Mouse (Mus musculus): Measurements from ENCODE around the gene Ust.

GRCm38 (mm10) chr10:8516916-8517524 lies 1.6 kb downstream of the Ust start:
- TF ChIP-seq POLR2A (IDR thresholded peaks at IDR 0.05; ENCODE audit: borderline replicate concordance, insufficient read depth, low read length) (peak; percentile 30; the same call in 1 of the 2 replicates), CTCF (IDR thresholded peaks at IDR 0.05; ENCODE audit: borderline replicate concordance, insufficient read depth, low read depth, low read length) (peak; percentile 67; the same call in 1 of the 2 replicates)

Measured in cerebellum, adult 2 months (tissue).